Mouse (Mus musculus) kidney, postnatal 4 days (tissue): ENCODE measurements around the gene Wdr25.

Experiments
- DNase-seq, 2 experiments: peaks; one replicate each; pipeline ENCODE4 v3.0.0; 2021; ENCODE audit warnings: mixed read lengths in 2 of 2

The Wdr25 gene

GRCm38 (mm10) chr12:108937506-108937905, 44.1 kb downstream of the Wdr25 start:
- no peak for DNase-seq

- no peak for DNase-seq
Observed at GRCm38 (mm10) chr12:108938844-108939243, 45.4 kb downstream of the Wdr25 start.

- peak in 1 of 2 experiments; percentile 42 for DNase-seq
Observed at GRCm38 (mm10) chr12:108939317-108939716, 45.9 kb downstream of the Wdr25 start.

GRCm38 (mm10) chr12:108940255-108940654, 46.8 kb downstream of the Wdr25 start:
- no peak for DNase-seq

- DNase-seq, result no peak
Observed at GRCm38 (mm10) chr12:108941282-108941681, 47.9 kb downstream of the Wdr25 start.

- DNase-seq, result no peak
Observed at GRCm38 (mm10) chr12:108942203-108942923, 48.9 kb downstream of the Wdr25 start.

- DNase-seq, result no peak
Observed at GRCm38 (mm10) chr12:108953011-108953550, 59.6 kb downstream of the Wdr25 start.

GRCm38 (mm10) chr12:108953838-108954237, 60.4 kb downstream of the Wdr25 start:
- peak; percentile 51 to 68 for DNase-seq

- no peak for DNase-seq
Observed at GRCm38 (mm10) chr12:108954456-108954855, 61.0 kb downstream of the Wdr25 start.

- no peak for DNase-seq
Observed at GRCm38 (mm10) chr12:108958483-108958882, 65.1 kb downstream of the Wdr25 start.

- DNase-seq, result peak; percentile 32 to 49
Observed at GRCm38 (mm10) chr12:108958991-108959638, 65.7 kb downstream of the Wdr25 start.

GRCm38 (mm10) chr12:108959639-108960219, 66.3 kb downstream of the Wdr25 start:
- peak; percentile 37 to 63 for DNase-seq

GRCm38 (mm10) chr12:108960225-108960624, 66.8 kb downstream of the Wdr25 start:
- peak; percentile 31 to 40 for DNase-seq

GRCm38 (mm10) chr12:108967631-108968030, 74.2 kb downstream of the Wdr25 start:
- DNase-seq, result peak in 1 of 2 experiments; percentile 38

GRCm38 (mm10) chr12:108968031-108968430, 74.6 kb downstream of the Wdr25 start:
- no peak for DNase-seq

GRCm38 (mm10) chr12:108971446-108971845, 78.0 kb downstream of the Wdr25 start:
- DNase-seq, result peak in 1 of 2 experiments; percentile 49

- no peak for DNase-seq
Observed at GRCm38 (mm10) chr12:108972234-108972633, 78.8 kb downstream of the Wdr25 start.

- DNase-seq, result peak; percentile 34 to 50
Observed at GRCm38 (mm10) chr12:108979977-108980376, 86.5 kb downstream of the Wdr25 start.

- DNase-seq, result no peak
Observed at GRCm38 (mm10) chr12:108981941-108982683, 88.7 kb downstream of the Wdr25 start.

GRCm38 (mm10) chr12:108982684-108982960, 89.2 kb downstream of the Wdr25 start:
- DNase-seq, result no peak

GRCm38 (mm10) chr12:108983496-108983895, 90.1 kb downstream of the Wdr25 start:
- DNase-seq, result no peak

GRCm38 (mm10) chr12:108984471-108984870, 91.0 kb downstream of the Wdr25 start:
- no peak for DNase-seq

GRCm38 (mm10) chr12:108985025-108985424, 91.6 kb downstream of the Wdr25 start:
- no peak for DNase-seq
